Mouse (Mus musculus): Measurements from ENCODE around the gene Slc25a13.

Slc25a13 gene

GRCm38 (mm10) chr6:6216507-6217285, at the start of gene Slc25a13:
Gene Slc25a13, minus strand, starts transcription at chr6:6217173.
- peak; percentile 26 for DNase-seq

- DNase-seq = no peak
Observed at GRCm38 (mm10) chr6:6265761-6266160, 48.8 kb upstream of the Slc25a13 start.

GRCm38 (mm10) chr6:6263293-6263911, 46.4 kb upstream of the Slc25a13 start:
- DNase-seq = no peak

GRCm38 (mm10) chr6:6260917-6261316, 43.9 kb upstream of the Slc25a13 start:
- DNase-seq = no peak

GRCm38 (mm10) chr6:6248500-6248899, 31.5 kb upstream of the Slc25a13 start:
- DNase-seq = no peak

GRCm38 (mm10) chr6:6243828-6244227, 26.9 kb upstream of the Slc25a13 start:
- DNase-seq = no peak

- peak; percentile 1 for DNase-seq
Observed at GRCm38 (mm10) chr6:6242114-6242513, 25.1 kb upstream of the Slc25a13 start.

- no peak for DNase-seq
Observed at GRCm38 (mm10) chr6:6236788-6237298, 19.9 kb upstream of the Slc25a13 start.

GRCm38 (mm10) chr6:6230262-6230661, 13.3 kb upstream of the Slc25a13 start:
- no peak for DNase-seq

GRCm38 (mm10) chr6:6222721-6223120, 5.7 kb upstream of the Slc25a13 start:
- no peak for DNase-seq

- DNase-seq = no peak
Observed at GRCm38 (mm10) chr6:6220574-6220973, 3.6 kb upstream of the Slc25a13 start.

GRCm38 (mm10) chr6:6219661-6220370, 2.8 kb upstream of the Slc25a13 start:
- no peak for DNase-seq

GRCm38 (mm10) chr6:6217286-6217625, 283 bp upstream of the Slc25a13 start:
- DNase-seq = no peak

- DNase-seq = no peak
Observed at GRCm38 (mm10) chr6:6216120-6216506, 860 bp downstream of the Slc25a13 start.

GRCm38 (mm10) chr6:6212360-6213310, 4.3 kb downstream of the Slc25a13 start:
- DNase-seq = no peak

GRCm38 (mm10) chr6:6211958-6212357, 5.0 kb downstream of the Slc25a13 start:
- no peak for DNase-seq

GRCm38 (mm10) chr6:6210637-6211036, 6.3 kb downstream of the Slc25a13 start:
- DNase-seq = no peak

GRCm38 (mm10) chr6:6208351-6209059, 8.5 kb downstream of the Slc25a13 start:
- no peak for DNase-seq

- no peak for DNase-seq
Observed at GRCm38 (mm10) chr6:6207836-6208235, 9.1 kb downstream of the Slc25a13 start.

- DNase-seq = no peak
Observed at GRCm38 (mm10) chr6:6207395-6207794, 9.6 kb downstream of the Slc25a13 start.

- no peak for DNase-seq
Observed at GRCm38 (mm10) chr6:6205599-6206165, 11.3 kb downstream of the Slc25a13 start.

All from right cerebral cortex, adult 18-20 months (tissue).